Mouse (Mus musculus): ENCODE results near the gene Gm37240.

DNA sequence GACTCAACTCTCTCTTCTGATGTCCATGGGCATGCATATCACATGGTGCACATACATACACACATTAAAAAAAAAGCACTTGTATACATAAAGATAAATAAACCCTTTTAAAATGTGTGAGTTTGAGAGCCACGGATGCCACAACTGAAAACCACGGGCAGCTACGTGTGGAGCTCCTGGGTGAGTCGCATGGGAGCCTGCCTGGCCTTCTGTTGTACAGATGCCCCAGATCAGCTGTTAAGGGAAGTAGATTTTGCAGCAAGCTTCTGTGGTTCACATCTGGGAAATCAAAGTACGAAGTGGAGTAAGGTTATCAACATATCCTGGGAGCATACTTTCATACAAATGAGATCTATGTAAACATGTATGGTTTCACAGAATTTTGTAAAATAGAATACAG is 46.3 kb upstream of the Gm37240 start:
- TF ChIP-seq CTCF (IDR thresholded peaks at IDR 0.05; ENCODE audit: low read depth) (no peak), EP300 (optimal IDR thresholded peaks at IDR 0.05) (no peak)
